Mouse (Mus musculus): ENCODE data around the gene Pola1.
A peak's percentile ranks its signal among the peaks of the same experiment; 100 is the strongest.

Gene Pola1

DNA sequence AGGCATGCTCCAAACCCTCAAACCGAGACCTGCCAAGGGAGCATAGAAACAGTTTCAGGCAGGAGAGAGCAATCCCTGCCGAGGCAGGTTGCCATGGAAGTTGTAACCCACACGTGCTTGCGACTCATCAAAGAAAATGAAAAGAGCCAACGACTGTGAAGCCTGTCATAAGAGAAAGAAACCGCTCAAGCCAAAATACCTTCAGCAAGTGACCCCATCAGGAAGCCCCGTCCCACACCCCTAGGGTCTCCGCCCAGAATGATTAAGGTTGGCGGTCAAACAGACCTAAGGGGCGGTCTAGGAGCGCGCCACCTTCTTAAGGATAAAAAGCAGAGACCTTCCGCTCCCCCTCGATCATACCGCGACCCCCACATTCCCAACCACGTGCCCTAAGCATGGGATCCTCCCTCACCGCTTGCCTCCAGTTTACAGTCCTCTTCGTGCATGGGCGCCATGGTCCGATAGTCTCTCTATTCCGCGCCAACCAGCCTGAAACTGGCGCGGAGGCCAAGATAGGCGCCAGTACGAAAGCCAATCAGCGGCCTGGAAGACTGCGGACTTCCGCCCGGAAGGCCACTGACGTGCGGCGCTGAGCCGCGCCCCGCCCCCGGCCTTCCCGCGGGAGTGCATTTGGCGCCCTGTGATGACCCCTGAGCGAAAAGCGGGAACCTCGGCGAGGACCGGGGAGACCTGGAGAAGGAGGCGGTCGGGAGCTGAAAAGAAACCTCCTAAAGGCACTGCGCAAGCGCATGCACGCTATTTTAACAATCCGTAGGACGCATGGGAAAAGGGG is at the start of gene Pola1:
Gene Pola1 (minus strand): TSS at position 499 of the 793 bp plus-strand sequence.
- DNase-seq: peak; percentile 88 to 92

- peak in 1 of 2 experiments; percentile 1 for DNase-seq
Observed at GRCm38 (mm10) chrX:93676228-93676627, 44.3 kb upstream of the Pola1 start.

DNA sequence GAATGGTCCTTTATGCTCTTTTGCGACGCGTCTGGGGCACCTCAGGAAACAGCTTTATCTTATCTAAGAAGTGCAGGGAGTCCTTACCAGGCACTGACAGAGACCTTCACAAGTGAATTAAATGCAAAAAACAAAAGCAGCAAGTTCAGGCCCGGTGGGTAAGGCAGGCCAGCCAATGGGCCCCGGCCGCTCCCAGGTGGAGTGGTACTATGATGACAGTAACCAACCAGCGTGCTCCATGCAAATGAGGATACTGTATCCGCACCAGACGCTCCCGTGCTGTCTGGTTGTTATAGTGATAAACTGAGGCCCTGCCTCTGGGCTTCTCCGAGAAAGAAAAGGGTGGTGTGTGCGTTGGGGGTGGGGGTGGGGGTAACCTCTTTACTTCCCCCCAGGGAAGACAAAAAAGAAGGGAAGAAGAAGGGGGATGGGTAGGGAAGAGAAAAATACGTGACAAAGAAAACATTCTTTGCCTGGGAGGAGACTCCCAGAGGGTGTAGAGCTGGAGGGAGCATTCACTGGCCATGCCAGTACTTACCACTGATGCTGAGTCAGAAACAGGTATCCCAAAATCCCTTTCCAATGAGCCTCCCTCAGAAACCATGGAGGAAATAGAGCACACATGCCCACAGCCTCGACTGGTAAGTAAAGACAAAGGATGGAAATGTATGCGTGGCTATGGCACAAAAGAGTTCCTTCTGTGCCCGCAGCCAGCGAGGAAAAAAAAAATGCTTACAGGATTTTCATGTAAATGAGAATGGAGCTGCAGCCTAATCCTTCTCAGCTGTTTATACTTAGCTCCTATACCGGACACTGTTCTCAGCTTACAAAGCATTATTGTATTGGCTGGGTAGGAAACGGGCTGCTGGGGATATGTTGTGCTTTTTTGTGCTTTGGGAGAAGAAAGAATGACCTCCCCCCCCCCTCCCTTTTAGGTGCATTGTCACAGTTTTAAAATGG is 43.2 kb upstream of the Pola1 start:
- peak; percentile 72 to 76 for DNase-seq

- DNase-seq: peak in 1 of 2 experiments; percentile 2
Observed at GRCm38 (mm10) chrX:93674432-93674831, 42.5 kb upstream of the Pola1 start.

DNA sequence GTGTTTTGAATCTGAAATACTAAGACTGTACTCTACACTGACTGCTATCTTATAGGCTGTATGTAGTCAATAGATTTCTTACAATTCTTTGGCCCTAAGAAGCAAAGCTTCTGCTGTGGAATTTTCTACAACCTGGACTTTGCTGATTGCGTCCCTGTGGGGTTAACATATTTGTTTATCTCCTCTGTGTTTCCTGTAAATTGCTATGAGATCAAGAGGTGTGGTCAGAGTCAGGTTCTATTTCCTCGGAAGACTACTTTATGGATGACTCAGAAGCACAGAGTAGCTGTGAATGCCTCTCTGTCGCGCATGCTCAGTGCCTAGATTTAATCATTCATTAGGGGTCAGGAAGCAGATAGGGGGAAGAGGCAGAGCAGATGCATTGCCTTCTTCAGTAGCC is 32.8 kb upstream of the Pola1 start:
- DNase-seq: no peak

GRCm38 (mm10) chrX:93663919-93664586 is 32.1 kb upstream of the Pola1 start:
- DNase-seq: no peak

GRCm38 (mm10) chrX:93655153-93655552 is 23.2 kb upstream of the Pola1 start:
- DNase-seq: no peak

DNA sequence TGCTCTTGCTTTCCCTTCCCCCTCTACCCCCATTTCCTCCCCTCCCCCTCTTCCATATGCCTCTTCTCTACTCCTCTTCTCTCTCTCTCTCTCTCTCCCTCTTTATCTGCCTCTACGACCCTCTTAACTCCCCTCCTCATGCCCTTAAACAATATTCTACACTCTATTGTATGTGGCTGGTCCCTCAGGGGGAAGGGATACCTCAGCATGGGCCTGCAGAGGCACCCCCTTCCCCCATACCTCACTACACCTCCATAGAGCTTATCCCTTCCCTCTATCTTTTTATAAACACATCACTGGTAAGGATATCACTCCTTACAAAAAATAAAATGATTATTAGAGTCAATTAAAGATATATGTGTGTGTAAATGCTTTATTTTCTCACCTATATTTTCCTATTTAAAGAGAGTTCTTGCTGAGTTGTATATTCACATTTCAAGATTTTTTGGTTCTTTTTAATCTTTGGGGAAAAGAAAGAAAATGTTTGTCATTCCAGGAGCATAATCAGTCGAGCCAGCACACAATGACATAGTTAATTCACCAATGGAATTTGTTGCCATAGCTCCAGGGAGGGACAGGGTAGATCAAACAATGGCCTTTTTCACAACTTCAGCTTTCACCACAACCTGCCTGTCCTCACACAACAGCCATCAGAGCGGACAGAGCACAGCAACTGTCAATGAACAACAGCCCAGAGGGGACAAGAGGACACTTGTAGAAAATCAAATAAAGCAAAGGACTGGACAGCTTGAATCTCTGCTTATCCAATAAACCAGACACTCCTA is 22.5 kb upstream of the Pola1 start, which contains the start of gene Pcyt1b:
Gene Pcyt1b (plus strand): TSS at position 646 of the 785 bp plus-strand sequence.
- no peak for DNase-seq

- DNase-seq: no peak
Observed at GRCm38 (mm10) chrX:93650738-93651137, 18.8 kb upstream of the Pola1 start.

DNA sequence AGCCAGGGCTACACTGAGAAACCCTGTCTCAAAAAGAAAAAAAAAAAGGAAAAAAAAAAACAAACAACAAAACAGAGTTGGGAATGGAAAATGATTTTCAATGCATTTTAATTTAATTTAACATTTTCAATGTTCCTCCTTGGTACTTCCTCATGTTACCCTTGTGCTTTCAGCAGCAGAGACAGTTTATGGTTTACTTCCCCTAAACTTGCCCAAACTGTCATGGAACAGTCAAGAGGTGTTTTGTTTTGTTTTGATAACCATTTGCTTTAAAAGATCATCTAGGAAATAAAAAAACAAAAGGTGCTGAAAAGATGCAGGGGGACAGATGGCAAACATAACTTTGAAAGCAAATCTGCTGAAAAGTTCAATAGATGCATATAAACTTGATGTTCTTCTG is 12.1 kb upstream of the Pola1 start:
- DNase-seq: no peak

DNA sequence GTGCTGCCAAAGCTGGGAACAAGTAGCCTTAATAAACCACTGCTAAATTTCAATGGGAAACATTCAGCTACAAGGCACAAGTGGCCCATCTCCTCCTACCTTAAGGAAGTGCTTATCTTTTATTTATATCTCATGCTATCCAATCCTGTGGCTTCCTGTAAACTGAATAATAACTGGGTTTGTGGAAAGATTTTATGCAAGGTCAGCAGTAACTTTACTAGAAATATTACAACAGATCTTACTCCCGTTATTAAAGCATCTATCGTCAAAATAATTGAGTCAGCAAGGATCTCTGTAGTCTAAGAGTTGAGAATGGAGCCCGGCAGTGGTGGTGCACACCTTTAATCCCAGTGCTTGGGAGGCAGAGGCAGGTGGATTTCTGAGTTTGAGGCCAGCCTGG is 11.6 kb upstream of the Pola1 start:
- no peak for DNase-seq

DNA sequence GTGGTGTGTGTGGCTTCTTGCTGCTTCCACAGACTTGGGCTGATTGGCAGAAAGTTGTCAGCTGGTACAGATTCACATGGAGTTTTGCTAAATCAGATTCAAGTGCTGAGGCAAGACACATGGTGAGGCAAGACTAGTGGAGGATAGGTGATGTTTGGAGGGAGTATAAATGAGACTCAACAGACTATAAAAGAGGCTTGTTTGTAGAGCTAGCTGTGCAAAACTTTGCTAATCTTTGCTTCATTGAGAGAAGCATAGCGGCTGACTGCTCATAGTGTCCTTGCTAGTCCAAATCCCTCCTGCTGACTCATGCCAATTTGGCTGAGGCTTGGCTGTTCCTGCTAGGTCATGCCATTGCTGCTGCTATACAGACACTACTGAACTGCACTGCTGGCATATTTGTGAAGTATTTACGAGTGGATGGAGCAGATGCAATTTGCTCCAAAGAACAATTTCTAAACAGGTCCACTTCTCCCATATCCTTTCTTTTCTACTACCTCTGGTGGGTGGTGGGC is 3.0 kb upstream of the Pola1 start:
- no peak for DNase-seq

GRCm38 (mm10) chrX:93630256-93630655 is 1.7 kb downstream of the Pola1 start:
- DNase-seq: peak; percentile 2 to 18

- DNase-seq: no peak
Observed at GRCm38 (mm10) chrX:93602214-93602613, 29.7 kb downstream of the Pola1 start.

DNA sequence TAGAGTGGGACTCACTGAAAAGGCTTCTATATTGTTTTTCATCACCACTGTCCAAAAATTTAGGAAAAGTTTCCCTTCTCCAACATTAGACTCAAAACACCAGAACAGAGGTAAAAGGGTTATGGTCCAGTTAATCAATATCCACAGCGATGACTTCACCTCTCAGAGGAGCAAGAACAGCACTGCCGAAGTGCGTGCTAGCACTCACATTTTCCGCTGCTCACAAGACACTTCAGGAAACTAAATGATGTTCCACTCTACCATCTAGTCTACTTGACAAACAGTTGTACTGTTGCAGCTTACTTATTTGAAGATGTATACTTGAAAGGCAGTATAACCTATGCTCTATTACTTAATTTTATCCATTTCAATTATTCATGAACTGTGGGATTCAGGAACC is 37.7 kb downstream of the Pola1 start:
- DNase-seq: no peak

GRCm38 (mm10) chrX:93580931-93581330 is 51.0 kb downstream of the Pola1 start:
- DNase-seq: no peak

- peak in 1 of 2 experiments; percentile 2 for DNase-seq
Observed at GRCm38 (mm10) chrX:93557171-93557570, 74.8 kb downstream of the Pola1 start.

DNA sequence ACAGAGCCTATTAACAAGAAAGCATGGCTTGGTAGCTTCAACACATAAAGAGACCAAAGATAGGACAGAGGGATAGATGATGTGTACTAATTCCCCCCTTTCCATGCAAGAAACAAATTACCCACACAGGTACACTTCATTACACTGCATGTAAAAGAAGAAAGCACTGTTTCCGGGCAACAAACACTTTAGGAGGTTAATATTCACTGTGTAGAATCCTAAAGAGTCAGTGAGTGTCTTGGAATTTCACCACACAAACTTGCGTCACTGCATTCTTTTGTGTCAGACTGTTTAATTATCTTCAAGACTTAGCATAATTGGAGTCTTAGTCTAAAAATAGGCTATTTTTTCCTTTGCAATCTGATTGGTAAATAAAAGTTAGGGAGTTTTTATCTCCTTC is 92.2 kb downstream of the Pola1 start:
- DNase-seq: no peak

DNA sequence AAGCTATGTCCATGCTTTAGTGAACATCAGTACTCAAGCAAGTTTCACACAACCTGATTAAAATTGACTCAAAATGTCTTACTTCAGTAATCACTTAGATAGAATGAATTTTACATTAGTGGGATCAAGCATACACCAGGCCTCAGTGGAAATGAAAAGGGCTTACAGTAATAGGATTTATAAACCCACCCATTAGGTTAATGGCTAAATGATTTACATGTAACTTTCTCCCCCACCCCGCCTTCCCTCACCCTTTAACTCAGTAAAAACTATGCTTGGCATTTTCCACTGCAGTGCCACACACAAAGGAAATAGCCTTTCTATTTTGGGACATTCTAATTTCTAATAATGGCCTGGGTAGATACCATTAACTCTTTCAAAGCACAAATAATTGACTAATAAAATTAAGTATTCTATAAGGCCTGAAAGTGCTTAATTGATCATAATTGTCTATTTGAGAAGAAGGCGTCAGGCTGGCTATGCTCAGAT is 129.0 kb downstream of the Pola1 start:
- DNase-seq: no peak

DNA sequence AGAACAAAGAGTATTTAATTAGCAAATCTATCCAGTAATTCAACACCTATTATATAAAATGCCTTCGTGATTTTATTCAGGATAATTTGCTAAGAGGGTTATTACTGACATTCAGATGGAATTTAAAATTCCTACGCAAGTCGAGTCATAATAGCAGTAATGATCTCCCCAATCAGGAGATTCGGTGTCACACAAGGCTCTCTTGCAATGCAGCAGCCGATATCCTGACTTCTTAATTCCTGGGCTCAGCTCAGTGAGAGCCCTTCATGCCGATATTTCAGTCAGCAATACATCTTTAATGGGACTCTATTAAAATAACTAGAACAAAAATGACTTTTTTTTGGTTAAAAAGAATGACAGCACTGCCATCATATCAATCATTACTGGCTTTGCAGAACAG is 134.4 kb downstream of the Pola1 start:
- DNase-seq: no peak

- peak in 1 of 2 experiments; percentile 30 for DNase-seq
Observed at GRCm38 (mm10) chrX:93465711-93466110, 166.2 kb downstream of the Pola1 start.
